Mouse (Mus musculus) lung, embryonic 14.5 days (tissue): ENCODE results near the gene Met. TPM values are rescaled to one million over a fixed set of nuclear protein-coding genes. Genes with fewer than 3 reads are reported as not detected.
A peak's percentile ranks its signal among the peaks of the same experiment; 100 is the strongest.

Experiments
- ATAC-seq: fragments of 200-750 bp; cut with Nextera tagmentation; 2 replicates; pipeline ENCODE4 v1.8.0; 2017; ENCODE audit warnings: mild to moderate bottlenecking, moderate TSS enrichment, moderate library complexity; ENCODE audit not compliant: insufficient read depth
- DNase-seq: peaks from one replicate; pipeline ENCODE4 v3.0.0-alpha.2; 2015
- H3K27ac ChIP-seq: fragments of 300-500 bp; sonication (generic); 2 replicates; pipeline ENCODE4 v1.5.1; 2014; ENCODE audit warnings: low read depth, mild to moderate bottlenecking, moderate library complexity
- H3K27me3 ChIP-seq: fragments of 300-500 bp; sonication (generic); 2 replicates; pipeline ENCODE4 v1.6.1; 2014; ENCODE audit warnings: low read length, control low read depth; ENCODE audit not compliant: insufficient read depth
- H3K36me3 ChIP-seq: fragments of 300-500 bp; sonication (generic); 2 replicates; pipeline ENCODE4 v1.6.1; 2014; ENCODE audit warnings: control low read depth; ENCODE audit not compliant: insufficient read depth
- H3K4me1 ChIP-seq: fragments of 300-500 bp; sonication (generic); 2 replicates; pipeline ENCODE4 v1.6.1; 2014; ENCODE audit warnings: antibody characterized with exemption, control low read depth; ENCODE audit not compliant: insufficient read depth
- H3K4me2 ChIP-seq: fragments of 300-500 bp; sonication (generic); 2 replicates; pipeline ENCODE4 v1.6.1; 2014; ENCODE audit warnings: mild to moderate bottlenecking
- H3K4me3 ChIP-seq: fragments of 300-500 bp; sonication (generic); 2 replicates; pipeline ENCODE4 v1.5.1; 2014; ENCODE audit warnings: low read depth, low read length
- H3K9ac ChIP-seq: fragments of 300-500 bp; sonication (generic); 2 replicates; pipeline ENCODE4 v1.6.1; 2014
- H3K9me3 ChIP-seq: fragments of 300-500 bp; sonication (generic); 2 replicates; pipeline ENCODE4 v1.6.1; 2016; ENCODE audit warnings: low read depth, low read length, control low read depth
- CTCF ChIP-seq: IDR thresholded peaks from 2 replicates; pipeline ENCODE4 v1.5.1; 2016; ENCODE audit warnings: antibody characterized with exemption, low read depth
- WGBS: fragments of 180-500 bp; shearing (Covaris S2); extraction: QIAGEN DNeasy Blood & Tissue Kit; methylation state at CpG from one replicate; pipeline ENCODE4 v1.1.7; 2014; 5-methylcytosine and 5-hydroxymethylcytosine counted together
- polyA plus RNA-seq: library from polyadenylated mRNA; unstranded; fragments of >200 nt; fragmentation: Nextera tagmentation; extraction: Ambion mirVana; gene quantifications from 2 replicates; pipeline ENCODE4 v1.2.1, GENCODE M21; 2014

Met gene
- polyA plus RNA-seq, 1 experiment from 2014 or later, result 12.5 TPM

DNA sequence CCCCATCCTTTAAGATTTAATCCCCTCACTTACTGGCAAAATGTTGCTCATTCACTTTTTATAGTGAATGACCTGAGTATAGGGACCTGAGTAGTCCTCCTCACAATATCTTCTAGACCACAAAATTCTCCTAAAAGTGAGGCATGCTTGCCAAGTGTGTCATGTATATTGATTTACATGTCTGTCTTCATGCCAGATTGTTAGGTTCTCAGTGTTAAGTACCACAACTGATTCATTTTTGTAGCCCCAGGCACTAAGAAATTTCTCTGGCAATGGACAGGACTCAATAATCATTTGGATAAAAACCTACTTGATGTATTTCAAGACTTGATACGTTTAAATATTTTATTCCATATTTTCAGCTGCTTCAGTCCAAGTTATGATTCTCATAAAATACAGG, 8.5 kb upstream of the Met start:
- TF ChIP-seq CTCF, result no peak
- no peak overlapping the region for H3K4me2 ChIP-seq
- no peaks in the 10 kb centered on the region for H3K36me3 ChIP-seq
- ATAC-seq (no peak), DNase-seq (no peak)
- no peaks in the 10 kb centered on the region for H3K9me3 ChIP-seq
- H3K27ac ChIP-seq, result no peak overlapping the region
- no peak overlapping the region for H3K4me3 ChIP-seq
- no peaks in the 10 kb centered on the region for H3K27me3 ChIP-seq
- no peaks in the 10 kb centered on the region for H3K4me1 ChIP-seq
- no peak overlapping the region for H3K9ac ChIP-seq
- 85% methylated on average over 1 of the region's 1 CpGs for WGBS

DNA sequence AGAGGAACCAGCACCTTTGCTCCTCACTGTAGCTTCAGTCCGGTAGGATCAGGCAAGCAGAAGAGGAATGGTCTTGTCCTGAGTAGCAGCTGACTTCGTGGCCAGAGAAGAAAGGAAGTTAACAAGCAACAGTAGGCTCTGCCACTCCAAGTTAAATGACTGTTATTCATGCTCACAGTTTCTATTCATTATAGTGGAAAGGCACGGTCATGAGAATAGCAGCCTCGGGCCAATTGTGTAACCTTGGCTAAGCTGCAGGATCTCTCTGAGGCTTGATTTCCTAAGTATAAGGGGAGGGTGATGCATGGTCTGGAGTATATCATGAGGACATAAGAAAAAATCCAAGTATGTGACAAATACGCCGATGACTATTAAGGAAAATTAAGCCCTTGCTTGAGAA, 4.0 kb upstream of the Met start:
- no peaks in the 10 kb centered on the region for H3K9me3 ChIP-seq
- 0 out of 2 replicates have a peak, but pooled peaks cover 3% of the 10 kb centered on the region for H3K27me3 ChIP-seq
- no peak for TF ChIP-seq CTCF
- no peak for ATAC-seq
- 75% methylated on average over 6 of the region's 6 CpGs for WGBS
- no peak overlapping the region for H3K27ac ChIP-seq
- no peaks in the 10 kb centered on the region for H3K4me1 ChIP-seq
- no peak overlapping the region for H3K4me2 ChIP-seq
- H3K36me3 ChIP-seq, result no peaks in the 10 kb centered on the region
- no peak overlapping the region for H3K9ac ChIP-seq
- H3K4me3 ChIP-seq, result no peak overlapping the region
- no peak for DNase-seq

DNA sequence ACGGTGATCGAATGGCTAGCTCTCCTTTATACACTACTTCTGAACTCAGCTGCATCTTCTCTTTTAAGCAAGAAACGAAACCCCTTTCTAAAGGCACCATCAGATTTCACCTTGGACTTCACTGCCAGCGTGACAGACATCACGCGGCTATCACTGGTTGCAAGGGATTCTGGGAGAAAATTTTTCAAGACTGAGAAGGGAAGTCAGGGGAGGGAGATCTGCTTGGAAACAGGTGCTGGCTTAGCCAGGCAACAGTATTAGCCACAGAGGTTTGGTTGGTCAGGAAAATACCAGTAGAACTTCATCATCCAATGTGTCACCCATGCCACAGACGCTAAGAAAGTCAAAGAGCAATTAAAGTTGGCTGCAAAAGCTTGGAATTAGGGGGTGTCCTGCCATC, 2.2 kb upstream of the Met start:
- H3K4me1 ChIP-seq, result no peaks in the 10 kb centered on the region
- no peak overlapping the region for H3K4me2 ChIP-seq
- no peaks in the 10 kb centered on the region for H3K9me3 ChIP-seq
- 0 out of 2 replicates have a peak, but pooled peaks cover 5% of the 10 kb centered on the region for H3K27me3 ChIP-seq
- DNase-seq (no peak), ATAC-seq (no peak)
- H3K27ac ChIP-seq, result no peak overlapping the region
- H3K9ac ChIP-seq, result no peak overlapping the region
- H3K4me3 ChIP-seq, result no peak overlapping the region
- 58% methylated on average over 7 of the region's 7 CpGs for WGBS
- TF ChIP-seq CTCF, result no peak
- H3K36me3 ChIP-seq, result no peaks in the 10 kb centered on the region

DNA sequence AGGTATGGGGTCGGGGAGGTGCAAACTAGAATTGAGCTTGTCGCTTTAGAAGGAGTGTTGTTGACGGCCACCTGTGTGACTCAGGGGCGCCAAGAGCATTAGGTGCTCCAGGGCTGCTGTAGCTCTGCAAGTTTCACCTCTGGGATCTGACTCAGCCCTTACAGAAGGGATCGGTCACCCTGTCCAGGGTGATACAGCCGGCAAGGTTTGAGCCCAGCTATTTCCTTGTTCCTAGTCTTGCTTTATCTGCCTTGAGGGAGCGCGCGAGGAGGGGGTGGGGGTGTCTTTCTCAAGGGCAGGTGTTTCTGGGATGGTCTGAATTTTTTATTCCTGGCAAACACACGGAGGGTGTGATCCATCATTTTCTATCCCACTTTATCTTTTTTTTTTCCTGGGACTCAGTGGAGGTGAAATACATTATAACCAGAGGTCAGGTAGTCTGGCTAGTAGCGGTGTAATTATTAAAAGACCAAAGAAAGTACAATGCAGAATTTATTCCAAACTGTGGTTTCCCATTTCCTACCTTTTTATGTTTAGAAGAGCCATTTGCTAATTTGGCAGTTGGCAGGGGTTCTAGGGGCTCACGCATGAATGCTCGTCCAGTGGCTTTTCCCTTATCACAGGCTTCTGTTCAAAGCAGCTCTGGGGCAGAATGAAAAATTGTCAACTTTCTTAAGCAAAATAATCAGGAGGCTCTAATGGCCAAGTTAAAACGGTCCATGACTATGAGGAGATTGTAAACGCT, 853 bp downstream of the Met start:
- Histone ChIP-seq H3K36me3 (no peaks in the 10 kb centered on the region), H3K4me2 (peak overlapping the region; percentile 94), H3K27ac (peak overlapping the region; percentile 54; the same call in 1 of the 2 replicates), H3K27me3 (0 out of 2 replicates have a peak, but pooled peaks cover 5% of the 10 kb centered on the region), H3K9me3 (no peaks in the 10 kb centered on the region), H3K4me3 (peak overlapping the region; percentile 73), H3K4me1 (no peaks in the 10 kb centered on the region), H3K9ac (peak overlapping the region; percentile 67)
- ATAC-seq, result peak; percentile 55
- no peak for TF ChIP-seq CTCF
- DNase-seq, result peak; percentile 26
- 4% methylated on average over 15 of the region's 15 CpGs for WGBS

DNA sequence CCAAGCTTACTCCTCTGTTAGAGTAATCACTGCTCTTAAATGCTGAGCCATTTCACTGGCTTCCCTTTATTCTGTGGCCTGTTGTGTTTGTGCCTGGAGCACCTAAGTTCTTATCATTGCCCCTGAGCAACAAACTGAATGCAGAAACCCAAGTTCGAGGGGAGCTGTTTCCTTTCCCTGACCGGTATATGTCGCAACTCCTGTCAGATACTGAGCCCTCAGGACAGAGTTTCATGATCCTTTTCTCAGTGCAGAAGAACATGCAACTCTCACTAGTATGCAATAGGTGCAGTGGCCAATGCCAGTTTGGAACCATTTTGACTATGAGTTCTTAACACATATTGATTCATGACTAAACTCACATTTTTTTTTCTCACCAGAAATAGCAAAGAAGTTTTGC, 2.9 kb downstream of the Met start:
- Histone ChIP-seq H3K4me3 (no peak overlapping the region), H3K36me3 (no peaks in the 10 kb centered on the region), H3K9me3 (no peaks in the 10 kb centered on the region), H3K27me3 (0 out of 2 replicates have a peak, but pooled peaks cover 5% of the 10 kb centered on the region), H3K27ac (no peak overlapping the region), H3K4me1 (no peaks in the 10 kb centered on the region), H3K9ac (no peak overlapping the region), H3K4me2 (no peak overlapping the region; the same call in 1 of the 2 replicates)
- TF ChIP-seq CTCF, result no peak
- ATAC-seq, result no peak
- 72% methylated on average over 3 of the region's 3 CpGs for WGBS
- no peak for DNase-seq

DNA sequence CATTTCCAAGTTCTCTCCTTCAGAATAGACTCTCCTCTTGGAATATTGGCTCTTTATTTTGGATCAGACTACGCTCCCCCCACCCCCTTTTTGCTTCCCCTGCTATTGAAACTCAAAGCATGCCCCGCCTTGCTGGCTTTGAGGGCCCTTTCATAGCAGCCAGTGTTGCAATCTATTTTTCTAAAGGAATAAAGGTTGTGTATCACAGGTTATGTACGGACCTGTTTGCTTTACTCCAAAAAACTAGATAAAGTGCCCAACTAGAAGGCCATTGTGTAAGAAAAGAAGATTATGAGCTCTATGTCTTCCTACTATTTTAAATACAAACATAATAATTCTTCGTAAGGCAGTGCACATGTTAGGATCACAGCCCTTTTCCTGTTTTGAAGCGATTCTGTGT, 5.4 kb downstream of the Met start:
- Histone ChIP-seq H3K27ac (no peak overlapping the region), H3K4me1 (no peaks in the 10 kb centered on the region), H3K27me3 (0 out of 2 replicates have a peak, but pooled peaks cover 5% of the 10 kb centered on the region), H3K36me3 (no peaks in the 10 kb centered on the region), H3K4me2 (no peak overlapping the region), H3K4me3 (no peak overlapping the region), H3K9ac (no peak overlapping the region), H3K9me3 (no peaks in the 10 kb centered on the region)
- ATAC-seq (no peak), DNase-seq (no peak)
- WGBS, result 84% methylated on average over 5 of the region's 5 CpGs
- TF ChIP-seq CTCF, result no peak

DNA sequence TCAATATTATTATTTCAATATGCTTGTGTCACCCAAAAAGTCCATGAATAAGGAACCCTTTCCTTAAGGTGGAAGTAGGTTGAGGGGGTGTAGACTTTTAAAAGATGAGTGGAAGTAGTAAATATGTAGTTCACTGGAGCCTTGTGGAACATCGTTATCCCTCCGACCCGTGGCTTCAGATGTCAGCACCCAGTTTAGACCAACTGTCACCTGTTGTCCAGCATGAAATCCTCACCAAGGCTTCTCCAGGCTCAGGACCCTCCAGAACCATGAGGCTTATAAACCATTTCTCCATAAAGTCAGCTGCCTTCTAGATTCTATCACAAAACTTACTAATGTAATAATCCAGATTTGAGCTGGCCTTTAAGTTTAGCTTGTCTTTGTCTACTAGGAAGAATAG, 9.5 kb downstream of the Met start:
- TF ChIP-seq CTCF, result no peak
- Histone ChIP-seq H3K9ac (no peak overlapping the region), H3K4me1 (no peaks in the 10 kb centered on the region), H3K36me3 (no peaks in the 10 kb centered on the region), H3K9me3 (no peaks in the 10 kb centered on the region), H3K27ac (no peak overlapping the region), H3K27me3 (no peaks in the 10 kb centered on the region), H3K4me2 (no peak overlapping the region), H3K4me3 (no peak overlapping the region)
- DNase-seq (no peak), ATAC-seq (no peak)
- 91% methylated on average over 3 of the region's 3 CpGs for WGBS
